Mouse (Mus musculus) CH12.LX (cell line): ENCODE results near the gene Cdk5rap2. TPM values are rescaled to one million over a fixed set of nuclear protein-coding genes. Genes with fewer than 3 reads are reported as not detected.

Source experiments
- DNase-seq: peaks from one replicate; pipeline ENCODE4 v3.0.0-alpha.2; 2013; ENCODE audit errors: extremely low read depth
- H3K27ac ChIP-seq: 2 replicates; pipeline ENCODE4 v1.5.1; 2012; ENCODE audit warnings: low read depth, mild to moderate bottlenecking, control low read depth, moderate library complexity; ENCODE audit not compliant: insufficient read depth
- H3K27me3 ChIP-seq: replicated peaks from 2 replicates; pipeline ENCODE3; 2012; ENCODE audit warnings: inconsistent platforms
- H3K36me3 ChIP-seq, 2 experiments: replicated peaks in 1 of 2; 2 replicates each; pipeline versions ENCODE3 to v1.6.1; 2012; ENCODE audit warnings: inconsistent platforms in 1 of 2, low read length in 1 of 2, mild to moderate bottlenecking in 1 of 2, mixed read lengths in 1 of 2, moderate library complexity in 1 of 2; ENCODE audit not compliant: control insufficient read depth in 1 of 2, insufficient read depth in 1 of 2
- H3K4me1 ChIP-seq, 2 experiments: 2 replicates each; pipeline ENCODE4 v1.6.1; 2012; ENCODE audit warnings: inconsistent platforms in 1 of 2, moderate library complexity in 1 of 2; ENCODE audit not compliant: insufficient read depth in 2 of 2, control insufficient read depth in 1 of 2
- H3K4me2 ChIP-seq: 2 replicates; pipeline ENCODE4 v1.6.1; 2012; ENCODE audit warnings: low read depth, mild to moderate bottlenecking, control low read depth; ENCODE audit not compliant: poor library complexity, insufficient read depth, severe bottlenecking
- H3K4me3 ChIP-seq, 3 experiments: fragments of 150-350 bp in 1 of 3; sonication (generic) in 1 of 3; replicated peaks in 1 of 3; 2 replicates each; pipeline versions ENCODE3 to v1.5.1; 2011 to 2012; ENCODE audit warnings: low read depth in 2 of 3, low read length in 2 of 3, mild to moderate bottlenecking in 2 of 3, moderate library complexity in 2 of 3, control low read depth in 1 of 3, improper control_type of control experiment in 1 of 3, inconsistent platforms in 1 of 3, mixed read lengths in 1 of 3; ENCODE audit not compliant: poor library complexity in 1 of 3
- H3K79me2 ChIP-seq: replicated peaks from 2 replicates; pipeline ENCODE4 v1.6.1; 2012; ENCODE audit warnings: mild to moderate bottlenecking, moderate library complexity; ENCODE audit not compliant: control insufficient read depth, poor library complexity, insufficient read depth, severe bottlenecking; ENCODE audit errors: extremely low read depth
- H3K9ac ChIP-seq: 2 replicates; pipeline ENCODE4 v1.6.1; 2012; ENCODE audit warnings: low read depth, mild to moderate bottlenecking, control low read depth, moderate library complexity; ENCODE audit not compliant: insufficient read depth
- H3K9me3 ChIP-seq: replicated peaks from 2 replicates; pipeline ENCODE3; 2012; ENCODE audit warnings: low read length, inconsistent platforms, mixed read lengths
- BHLHE40 ChIP-seq: IDR thresholded peaks from 2 replicates; pipeline ENCODE4 v1.6.1; 2011; ENCODE audit warnings: mild to moderate bottlenecking, low read depth, low read length, improper control_type of control experiment
- CHD2 ChIP-seq: IDR thresholded peaks from 2 replicates; pipeline ENCODE4 v1.6.1; 2011; ENCODE audit warnings: low read length, improper control_type of control experiment
- CTCF ChIP-seq, 2 experiments: IDR thresholded peaks in 1 of 2; conservative IDR thresholded peaks in 1 of 2; 2 replicates each; pipeline ENCODE4 v1.5.1; 2011 to 2012; ENCODE audit warnings: low read depth in 2 of 2, low read length in 2 of 2, improper control_type of control experiment in 1 of 2, inconsistent platforms in 1 of 2, mild to moderate bottlenecking in 1 of 2, moderate library complexity in 1 of 2
- E2F4 ChIP-seq: IDR thresholded peaks from 2 replicates; pipeline ENCODE4 v1.6.1; 2011; ENCODE audit warnings: low read depth, low read length, improper control_type of control experiment; ENCODE audit not compliant: insufficient replicate concordance
- EP300 ChIP-seq: IDR thresholded peaks from 2 replicates; pipeline ENCODE4 v1.6.1; 2011; ENCODE audit warnings: low read length, improper control_type of control experiment
- ETS1 ChIP-seq: conservative IDR thresholded peaks from 2 replicates; pipeline ENCODE4 v1.6.1; 2012; ENCODE audit warnings: low read depth, mild to moderate bottlenecking, inconsistent platforms, low read length, improper control_type of control experiment, moderate library complexity
- GABPA ChIP-seq: IDR thresholded peaks from 2 replicates; pipeline ENCODE4 v1.6.1; 2012; ENCODE audit warnings: low read depth, low read length, improper control_type of control experiment, inconsistent platforms; ENCODE audit not compliant: insufficient replicate concordance
- JUN ChIP-seq: IDR thresholded peaks from 2 replicates; pipeline ENCODE4 v1.6.1; 2011; ENCODE audit warnings: low read depth, mild to moderate bottlenecking, low read length, improper control_type of control experiment, moderate library complexity; ENCODE audit not compliant: insufficient read depth
- JUND ChIP-seq: conservative IDR thresholded peaks from 2 replicates; pipeline ENCODE4 v1.6.1; 2011; ENCODE audit warnings: low read depth, low read length, improper control_type of control experiment
- KAT2A ChIP-seq: IDR thresholded peaks from 2 replicates; pipeline ENCODE4 v1.6.1; 2012; ENCODE audit warnings: low read length, improper control_type of control experiment, inconsistent platforms; ENCODE audit not compliant: insufficient replicate concordance
- MAZ ChIP-seq: IDR thresholded peaks from 2 replicates; pipeline ENCODE4 v1.6.1; 2012; ENCODE audit warnings: low read depth, mild to moderate bottlenecking, inconsistent platforms, low read length, improper control_type of control experiment, moderate library complexity
- MEF2A ChIP-seq: IDR thresholded peaks from 2 replicates; pipeline ENCODE4 v1.6.1; 2014; ENCODE audit warnings: low read depth, mild to moderate bottlenecking, inconsistent platforms, low read length, improper control_type of control experiment, borderline replicate concordance
- MXI1 ChIP-seq: IDR thresholded peaks from 2 replicates; pipeline ENCODE4 v1.6.1; 2011; ENCODE audit warnings: mild to moderate bottlenecking, low read depth, low read length, improper control_type of control experiment
- MYC ChIP-seq: IDR thresholded peaks from 2 replicates; pipeline ENCODE4 v1.6.1; 2011; ENCODE audit warnings: low read depth, mild to moderate bottlenecking, improper control_type of control experiment, low read length
- NRF1 ChIP-seq: IDR thresholded peaks from 2 replicates; pipeline ENCODE4 v1.6.1; 2014; ENCODE audit warnings: low read depth, mild to moderate bottlenecking, inconsistent platforms, low read length, improper control_type of control experiment, moderate library complexity
- POLR2AphosphoS2 ChIP-seq: IDR thresholded peaks from 2 replicates; pipeline ENCODE4 v1.6.1; 2011; ENCODE audit warnings: low read depth, low read length, improper control_type of control experiment
- RAD21 ChIP-seq: IDR thresholded peaks from 2 replicates; pipeline ENCODE4 v1.6.1; 2011; ENCODE audit warnings: low read depth, mild to moderate bottlenecking, low read length, improper control_type of control experiment, moderate library complexity
- SIN3A ChIP-seq: IDR thresholded peaks from 2 replicates; pipeline ENCODE4 v1.6.1; 2012; ENCODE audit warnings: low read length, improper control_type of control experiment, inconsistent platforms
- SMC3 ChIP-seq: IDR thresholded peaks from 2 replicates; pipeline ENCODE4 v1.6.1; 2011; ENCODE audit warnings: low read depth, low read length, improper control_type of control experiment
- TBP ChIP-seq: conservative IDR thresholded peaks from 2 replicates; pipeline ENCODE4 v1.6.1; 2011; ENCODE audit warnings: low read depth, low read length, improper control_type of control experiment
- UBTF ChIP-seq: IDR thresholded peaks from 2 replicates; pipeline ENCODE4 v1.6.1; 2012; ENCODE audit warnings: low read depth, mild to moderate bottlenecking, inconsistent platforms, low read length, improper control_type of control experiment, moderate library complexity
- USF1 ChIP-seq: IDR thresholded peaks from 2 replicates; pipeline ENCODE4 v1.6.1; 2014; ENCODE audit warnings: low read depth, mild to moderate bottlenecking, inconsistent platforms, low read length, improper control_type of control experiment
- USF2 ChIP-seq: conservative IDR thresholded peaks from 2 replicates; pipeline ENCODE4 v1.6.1; 2011; ENCODE audit warnings: low read depth, low read length, improper control_type of control experiment
- ZKSCAN1 ChIP-seq: IDR thresholded peaks from 2 replicates; pipeline ENCODE4 v1.6.1; 2012; ENCODE audit warnings: low read depth, inconsistent platforms, low read length, improper control_type of control experiment, borderline replicate concordance
- ZMIZ1 ChIP-seq: IDR thresholded peaks from 2 replicates; pipeline ENCODE4 v1.6.1; 2012; ENCODE audit warnings: low read depth, mild to moderate bottlenecking, inconsistent platforms, low read length, improper control_type of control experiment
- dilution Hi-C: fragments of 300-500 bp; cut with MboI; formaldehyde crosslinking; loops from 2 replicates; pipeline ENCODE4 v1.14.3; 2020; ENCODE audit warnings: low sequenced_read_pairs; ENCODE audit not compliant: extremely low pct_unique_long_range_greater_than_20kb, extremely low pct_ligation_motif_present
- in situ Hi-C: fragments of 300-500 bp; cut with MboI; formaldehyde crosslinking; loops from 3 replicates; pipeline ENCODE4 v1.14.3; 2019; ENCODE audit warnings: low sequenced_read_pairs, low pct_ligation_motif_present, low pct_unique_long_range_greater_than_20kb, mixed read lengths
- polyA plus RNA-seq: library from polyadenylated mRNA; unstranded; fragments of >175 nt; gene quantifications from 2 replicates; pipeline ENCODE4 v1.2.1, GENCODE M21; 2012; ENCODE audit warnings: low read depth; ENCODE audit not compliant: insufficient read length
- total RNA-seq, 2 experiments: library from RNA; depleted of rRNA; stranded (reverse); fragments of 300-350 nt in 1 of 2; fragments of >200 nt in 1 of 2; gene quantifications; 2 replicates each; pipeline ENCODE4 v1.2.3; 2012 to 2014

The Cdk5rap2 gene
- total and polyA plus RNA-seq, 3 experiments = 12.1 to 26.3 (median 15.9) TPM

- no peaks in the 10 kb centered on the region; the same call in 1 of the 2 replicates for H3K79me2 ChIP-seq
- TF ChIP-seq SMC3 (no peak), JUND (no peak), ETS1 (no peak), E2F4 (no peak), KAT2A (no peak), MYC (no peak), NRF1 (no peak), MAZ (no peak)
- H3K27ac ChIP-seq = no peak overlapping the region
- peaks cover under 1 to 45% of the 10 kb centered on the region in 2 experiments for H3K36me3 ChIP-seq
- no peaks in the 10 kb centered on the region for H3K27me3 ChIP-seq
- no peaks in the 10 kb centered on the region for H3K9me3 ChIP-seq
- H3K4me1 ChIP-seq = peaks cover 7 to 37% of the 10 kb centered on the region in 2 experiments; a peak in 3 of 4 replicates
- no peak overlapping the region for H3K4me2 ChIP-seq
- no peak for DNase-seq
- dilution Hi-C loops (no loop called here), in situ Hi-C loops (no loop called here)
- no peak overlapping the region for H3K9ac ChIP-seq
- H3K4me3 ChIP-seq = no peak overlapping the region
Observed at GRCm38 (mm10) chr4:70394736-70395135, 15.5 kb downstream of the Cdk5rap2 start.

- Histone ChIP-seq H3K79me2 (no peaks in the 10 kb centered on the region), H3K4me1 (peaks cover 0 to 30% of the 10 kb centered on the region in 2 experiments; a peak in 2 of 4 replicates), H3K4me2 (no peak overlapping the region), H3K4me3 (no peak overlapping the region), H3K27me3 (no peaks in the 10 kb centered on the region), H3K27ac (no peak overlapping the region), H3K36me3 (peaks cover 3 to 50% of the 10 kb centered on the region in 2 experiments)
- in situ Hi-C loops = no loop called here
- DNase-seq = no peak
- TF ChIP-seq MEF2A (no peak), USF2 (no peak)
- TF ChIP-seq, all 38 proteins: peak for 0
- dilution Hi-C loops = no loop called here
- Histone ChIP-seq H3K9me3 (no peaks in the 10 kb centered on the region), H3K9ac (no peak overlapping the region)
Observed at GRCm38 (mm10) chr4:70391760-70392372, 18.4 kb downstream of the Cdk5rap2 start.

- Histone ChIP-seq H3K27me3 (no peaks in the 10 kb centered on the region), H3K4me2 (no peak overlapping the region), H3K9ac (no peak overlapping the region), H3K4me3 (no peak overlapping the region), H3K36me3 (peaks cover 3 to 47% of the 10 kb centered on the region in 2 experiments), H3K9me3 (no peaks in the 10 kb centered on the region), H3K27ac (no peak overlapping the region), H3K4me1 (peaks cover 0 to 22% of the 10 kb centered on the region in 2 experiments; a peak in 2 of 4 replicates), H3K79me2 (no peaks in the 10 kb centered on the region)
- dilution Hi-C loops = no loop called here
- in situ Hi-C loops = no loop called here
- DNase-seq = no peak
- TF ChIP-seq MXI1 (no peak), EP300 (no peak), JUN (no peak), ZKSCAN1 (no peak), USF1 (no peak), MAZ (no peak), GABPA (no peak), POLR2AphosphoS2 (no peak), UBTF (no peak), E2F4 (no peak), TBP (no peak), SMC3 (no peak), ETS1 (no peak), CTCF (conservative IDR thresholded peaks at IDR 0.05 in 1 of 2, IDR thresholded peaks at IDR 0.05 in 1 of 2; ENCODE audit: low read depth in 2 of 2, low read length in 2 of 2) (no peak), NRF1 (no peak), CHD2 (no peak), RAD21 (no peak), SIN3A (no peak), ZMIZ1 (no peak), BHLHE40 (no peak)
Observed at GRCm38 (mm10) chr4:70391073-70391472, 19.2 kb downstream of the Cdk5rap2 start.
